Comparison of ENCODE assay signal across 20 mouse cellular contexts in the genomic region with DNA sequence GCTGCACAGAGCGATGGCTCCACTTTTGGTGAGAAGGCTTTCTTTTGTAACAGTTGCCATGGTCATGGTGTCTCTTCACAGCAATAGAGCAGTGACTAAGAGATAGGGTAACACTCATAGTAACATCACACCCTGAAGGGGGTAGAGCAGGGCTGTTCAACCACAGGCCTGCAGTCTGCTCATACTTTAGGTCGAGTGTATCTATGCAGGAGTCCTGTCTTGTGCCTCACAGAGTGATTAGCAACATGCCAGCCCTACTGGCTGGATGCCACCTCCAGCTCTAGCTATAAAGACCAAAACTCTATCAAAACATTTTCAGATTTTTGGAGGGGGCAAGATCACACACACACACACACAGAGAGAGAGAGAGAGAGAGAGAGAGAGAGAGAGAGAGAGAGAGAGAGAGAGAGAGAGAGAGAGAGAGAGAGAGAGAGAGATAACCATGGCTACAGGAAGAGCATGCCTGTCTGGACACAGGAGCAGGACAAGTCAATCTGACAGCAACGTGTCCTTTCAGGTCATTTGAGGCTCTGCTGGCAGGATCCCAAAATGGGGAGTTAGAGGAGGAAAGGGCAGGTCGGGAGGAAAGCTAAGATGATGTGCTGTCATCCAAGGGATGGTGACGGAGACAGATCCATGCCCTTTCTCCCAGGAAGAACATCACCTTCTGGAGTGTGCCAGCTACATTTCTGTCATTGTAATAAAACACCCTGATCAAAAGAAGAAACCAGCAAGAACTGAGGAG. TPM values are rescaled to one million over a fixed set of nuclear protein-coding genes. Genes with fewer than 3 reads are reported as not detected.
DNase-seq lines count a peak whose midpoint lies in the region; ATAC-seq lines count a peak whose summit lies in the region.
"Had no signal": no experiment of that assay in that cellular context is flagged by ENCODE, and none has a peak within 500 bp of the region (broad histone marks: within the 10 kb centered on the region; RNA-seq: fewer than 3 reads in every experiment).

No protein-coding gene starts in this region.

- no peaks in the 10 kb centered on the region for H3K9me3 ChIP-seq in heart, embryonic 15.5 days (replicated peaks)
- H3K9me3 ChIP-seq: embryonic facial prominence, embryonic 10.5 days; hindbrain, embryonic 12.5 days; limb, embryonic 10.5 days; liver, embryonic 12.5 days; midbrain, embryonic 12.5 days had no signal

- WGBS in heart, embryonic 15.5 days: 33% methylated on average over 5 of the region's 5 CpGs

- no peak overlapping the region for H3K4me3 ChIP-seq in heart, embryonic 15.5 days
- H3K4me3 ChIP-seq: embryonic facial prominence, embryonic 10.5 days; erythroblast, embryonic 14.5 days; hindbrain, embryonic 12.5 days; limb, embryonic 10.5 days; liver, embryonic 12.5 days; midbrain, embryonic 12.5 days had no signal

- peaks cover 11% of the 10 kb centered on the region for H3K4me1 ChIP-seq in heart, embryonic 15.5 days (replicated peaks)
- H3K4me1 ChIP-seq: embryonic facial prominence, embryonic 10.5 days; hindbrain, embryonic 12.5 days; limb, embryonic 10.5 days; liver, embryonic 12.5 days; midbrain, embryonic 12.5 days had no signal

- no peaks in the 10 kb centered on the region for H3K27me3 ChIP-seq in heart, embryonic 15.5 days
- H3K27me3 ChIP-seq: hindbrain, embryonic 12.5 days; liver, embryonic 12.5 days; midbrain, embryonic 12.5 days had no signal

- H3K36me3 ChIP-seq in heart, embryonic 15.5 days: no peaks in the 10 kb centered on the region
- H3K36me3 ChIP-seq: embryonic facial prominence, embryonic 10.5 days; hindbrain, embryonic 12.5 days; limb, embryonic 10.5 days; liver, embryonic 12.5 days; midbrain, embryonic 12.5 days had no signal

- H3K27ac ChIP-seq in heart, embryonic 15.5 days: peak overlapping the region; percentile 28; the same call in 1 of the 2 replicates
- H3K27ac ChIP-seq: embryonic facial prominence, embryonic 10.5 days; hindbrain, embryonic 12.5 days; limb, embryonic 10.5 days; liver, embryonic 12.5 days; midbrain, embryonic 12.5 days; stomach, postnatal 0 days had no signal

- H3K4me2 ChIP-seq in heart, embryonic 15.5 days: no peak overlapping the region
- H3K4me2 ChIP-seq: hindbrain, embryonic 12.5 days; liver, embryonic 12.5 days; midbrain, embryonic 12.5 days had no signal

- DNase-seq in cerebellum, postnatal 14 days: peak; percentile 24 to 70
- no peak for DNase-seq in cerebellum, postnatal 36 days
- peak; percentile 38 for DNase-seq in lung, postnatal 10 days
- DNase-seq in lung, postnatal 14 days: no peak
- DNase-seq in testis, postnatal 10 days (ENCODE audit: low spot score): peak; percentile 60
- DNase-seq in adrenal gland, adult 8-10 months: no peak
- no peak for DNase-seq in cerebellum, adult 18-20 months
- DNase-seq: cerebellum, adult 9-10 months; gastrocnemius, postnatal 10 days; kidney, adult 11 months; layer of hippocampus, postnatal 36 days; thymus, postnatal 4 days had no signal

- ATAC-seq in heart, embryonic 15.5 days (replicated peaks; ENCODE audit: insufficient number of reproducible peaks, insufficient read depth, low FRiP score, low read depth): peak; percentile 58; the same call in 1 of the 2 replicates
- ATAC-seq: liver, embryonic 12.5 days had no signal

- H3K9ac ChIP-seq in heart, embryonic 15.5 days: no peak overlapping the region
- H3K9ac ChIP-seq: hindbrain, embryonic 12.5 days; liver, embryonic 12.5 days; midbrain, embryonic 12.5 days had no signal

RNA-seq across cellular contexts. Expression of a gene that starts 51.4 kb away (rescaled TPM):
- 21.0 and 27.2 TPM in 2 replicates for polyA plus RNA-seq in heart, embryonic 15.5 days (2015; fragmentation: Nextera tagmentation; extraction: Ambion mirVana)
- 10 to 100 TPM; 17.7 to 47.2 (median 36.0) TPM for total RNA-seq in adrenal gland, adult 8-10 months (2022)
- polyA plus RNA-seq: erythroblast, embryonic 14.5 days had no signal

Comparison
In these comparisons a context has a peak if more than half of its experiments do, and no peak if none do; other contexts are left out.
1. DNase-seq: peak in cerebellum, postnatal 14 days (2 of 2), lung, postnatal 10 days (single experiment) and testis, postnatal 10 days (single experiment); none in cerebellum, postnatal 36 days (0 of 2), lung, postnatal 14 days (single experiment), adrenal gland, adult 8-10 months (single experiment) and cerebellum, adult 18-20 months (0 of 2).